Mouse (Mus musculus): ENCODE data around the gene Rinl.
A peak's percentile ranks its signal among the peaks of the same experiment; 100 is the strongest.

The Rinl gene

DNA sequence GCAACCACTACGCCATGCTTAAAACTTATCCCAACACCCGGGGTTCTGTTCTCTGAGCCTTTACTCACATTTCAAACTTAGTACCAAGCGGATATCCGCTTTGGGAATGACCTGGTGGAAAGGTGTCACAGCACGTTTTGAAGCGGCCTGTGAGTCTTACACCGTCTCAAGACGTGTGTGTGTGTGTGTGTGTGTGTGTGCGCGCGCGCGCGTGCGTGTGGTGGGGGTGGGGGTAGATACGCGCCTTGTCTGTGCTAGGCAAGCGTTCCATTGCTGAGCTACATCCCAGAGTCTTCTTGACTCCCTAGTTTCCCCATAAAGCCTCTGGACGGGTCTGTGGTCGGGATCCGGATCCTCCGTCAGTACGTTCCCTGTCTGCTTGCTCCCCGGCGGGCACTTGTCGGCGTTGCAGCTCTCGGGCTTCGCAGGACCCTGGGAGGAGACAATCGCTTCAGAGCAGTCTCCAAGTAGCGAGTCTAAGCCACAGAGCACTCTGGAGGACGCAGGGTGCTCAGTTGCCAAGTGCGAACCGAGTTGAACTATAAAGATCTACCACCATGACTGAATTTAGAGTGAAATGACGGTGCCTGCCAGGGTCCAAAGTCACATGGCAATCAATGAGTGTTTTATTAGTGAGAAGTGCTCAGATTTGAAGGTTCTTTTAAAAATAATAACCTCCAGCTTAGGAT lies 20.8 kb downstream of the Rinl start:
- DNase-seq (ENCODE audit: low spot score in 2 of 2) = peak in 1 of 2 experiments; percentile 52

DNA sequence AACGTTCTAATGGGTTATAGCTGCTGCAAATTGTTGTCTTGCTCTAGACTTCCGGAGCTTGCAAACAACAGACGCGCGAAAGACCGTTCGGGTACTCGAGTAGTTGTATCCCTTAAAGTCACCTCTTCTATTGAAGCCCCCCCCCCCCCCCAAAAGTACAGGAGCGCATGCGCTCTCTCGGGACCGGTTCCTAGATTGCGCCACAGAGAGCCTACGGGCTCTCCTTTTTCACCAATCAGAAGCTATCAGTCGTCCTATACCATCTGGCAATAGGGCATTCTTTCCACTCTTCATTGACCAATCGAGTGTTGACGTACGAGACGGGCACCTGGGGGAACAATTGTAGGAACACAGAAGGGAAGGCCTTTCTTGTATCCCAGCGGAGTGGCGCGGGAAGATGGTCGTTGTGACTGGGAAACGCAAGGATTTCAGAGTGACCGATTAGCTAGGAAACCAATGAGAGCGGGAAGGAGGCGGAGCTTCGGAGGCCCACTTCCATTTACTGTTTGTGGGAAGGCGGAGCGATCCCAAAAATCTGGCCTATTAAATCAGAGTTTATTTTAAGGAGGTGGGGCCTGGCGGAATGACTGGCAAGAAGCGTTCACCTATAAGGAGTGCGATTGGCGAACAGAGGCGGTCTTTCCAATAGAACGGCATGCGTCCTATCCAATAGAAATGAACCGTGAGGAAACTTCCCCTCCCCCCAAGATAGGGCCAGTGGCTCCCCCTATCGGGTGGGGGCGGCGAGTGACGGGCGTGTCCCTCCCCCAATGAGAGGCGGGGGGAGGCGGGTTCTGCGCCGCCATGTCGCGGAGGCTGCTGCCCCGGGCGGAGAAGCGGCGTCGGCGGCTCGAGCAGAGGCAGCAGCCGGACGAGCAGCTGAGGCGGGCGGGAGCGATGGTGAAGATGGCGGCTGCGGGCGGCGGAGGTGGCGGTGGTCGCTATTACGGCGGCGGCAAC lies 21.6 kb downstream of the Rinl start:
- peak; percentile 96 to 99 for DNase-seq (ENCODE audit: low spot score in 2 of 2)

DNA sequence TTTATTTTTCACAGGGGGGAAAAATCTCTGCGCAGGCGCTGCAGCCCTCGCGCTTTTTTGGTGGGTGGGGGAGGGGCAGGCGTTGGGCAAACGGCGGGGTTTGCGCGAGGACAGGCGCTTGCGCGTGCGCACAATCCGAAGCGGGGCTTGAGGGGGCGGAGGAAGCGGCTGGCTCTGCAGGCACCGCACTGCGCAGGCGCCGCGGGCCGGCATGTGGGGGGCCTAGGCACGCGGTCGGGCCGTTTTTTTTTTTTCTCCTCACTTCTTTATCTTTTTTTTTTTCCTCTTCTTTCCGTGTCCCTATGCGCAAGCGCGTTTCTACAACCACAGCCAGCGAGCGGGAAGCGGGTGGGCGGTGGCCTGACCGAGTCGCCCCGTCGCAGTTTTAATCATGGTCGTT lies 22.5 kb downstream of the Rinl start:
- peak; percentile 79 to 83 for DNase-seq (ENCODE audit: low spot score in 2 of 2)

DNA sequence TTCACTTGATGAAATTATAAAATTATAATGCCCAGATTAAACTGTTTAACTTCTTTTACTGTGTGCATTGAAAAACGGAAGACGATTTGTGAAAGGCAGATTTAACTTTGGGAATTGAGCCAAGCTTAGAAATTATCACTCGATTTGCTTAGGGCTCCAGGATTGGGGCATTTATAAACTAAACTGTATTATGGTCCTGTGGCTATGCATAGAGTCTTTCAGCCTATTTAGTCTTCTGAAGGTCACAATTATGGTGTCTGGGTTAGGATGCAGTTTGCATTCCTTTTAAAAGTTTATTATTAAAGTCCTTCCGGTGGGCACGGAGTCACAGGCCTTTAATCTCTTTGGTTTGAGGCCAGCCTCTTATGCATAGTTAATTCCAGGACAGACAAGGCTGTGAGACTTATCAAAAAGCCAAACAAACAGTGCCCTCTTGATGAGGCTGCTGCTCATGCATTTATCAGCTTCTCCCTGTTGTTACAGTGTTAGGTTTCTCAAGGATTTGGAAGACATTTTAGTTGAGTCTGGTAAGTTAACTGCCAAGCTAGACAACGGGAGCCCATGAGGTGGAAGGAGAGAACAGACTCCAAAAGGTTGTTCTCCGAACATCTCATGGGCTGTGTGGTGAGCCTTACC lies 23.0 kb downstream of the Rinl start:
- DNase-seq (ENCODE audit: low spot score in 2 of 2) = no peak

DNA sequence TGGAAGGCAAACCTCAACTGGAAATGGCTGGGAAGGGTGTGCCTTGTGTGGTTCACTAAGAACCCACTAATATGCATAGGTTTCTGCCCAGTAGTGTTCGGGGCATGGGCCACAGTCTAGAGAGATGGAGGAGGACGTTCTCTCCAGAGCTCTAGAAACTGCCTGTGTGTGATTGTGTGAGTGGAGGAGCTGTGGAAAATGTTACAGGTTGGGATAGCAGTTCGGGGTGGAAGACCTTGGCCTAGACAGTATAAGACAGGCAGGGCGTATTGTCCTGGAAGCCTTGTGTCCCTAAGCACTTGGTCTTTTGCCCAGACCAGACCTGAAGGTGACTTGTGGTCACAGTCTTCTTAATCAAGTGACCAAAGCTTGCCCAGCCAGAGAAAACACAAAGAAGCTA lies 23.7 kb downstream of the Rinl start:
- DNase-seq (ENCODE audit: low spot score in 2 of 2) = no peak

DNA sequence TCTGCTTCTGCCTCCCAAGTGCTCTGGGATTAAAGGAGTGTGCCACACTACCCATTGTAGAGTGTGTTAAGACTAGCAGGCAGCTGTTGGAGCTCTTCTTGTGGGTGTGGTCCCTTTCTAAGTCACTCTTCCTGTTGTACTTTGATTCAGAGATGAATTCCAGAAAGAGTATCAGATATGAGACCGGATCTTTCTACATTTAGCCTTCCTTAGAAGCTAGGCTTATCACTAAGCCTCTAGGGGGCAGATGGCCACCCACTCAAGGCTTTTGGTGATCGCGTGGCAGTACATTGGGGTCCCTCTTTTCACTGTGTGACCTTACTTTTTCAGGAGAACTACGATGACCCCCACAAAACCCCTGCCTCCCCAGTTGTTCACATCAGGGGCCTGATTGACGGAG lies 24.2 kb downstream of the Rinl start:
- DNase-seq (ENCODE audit: low spot score in 2 of 2) = no peak

DNA sequence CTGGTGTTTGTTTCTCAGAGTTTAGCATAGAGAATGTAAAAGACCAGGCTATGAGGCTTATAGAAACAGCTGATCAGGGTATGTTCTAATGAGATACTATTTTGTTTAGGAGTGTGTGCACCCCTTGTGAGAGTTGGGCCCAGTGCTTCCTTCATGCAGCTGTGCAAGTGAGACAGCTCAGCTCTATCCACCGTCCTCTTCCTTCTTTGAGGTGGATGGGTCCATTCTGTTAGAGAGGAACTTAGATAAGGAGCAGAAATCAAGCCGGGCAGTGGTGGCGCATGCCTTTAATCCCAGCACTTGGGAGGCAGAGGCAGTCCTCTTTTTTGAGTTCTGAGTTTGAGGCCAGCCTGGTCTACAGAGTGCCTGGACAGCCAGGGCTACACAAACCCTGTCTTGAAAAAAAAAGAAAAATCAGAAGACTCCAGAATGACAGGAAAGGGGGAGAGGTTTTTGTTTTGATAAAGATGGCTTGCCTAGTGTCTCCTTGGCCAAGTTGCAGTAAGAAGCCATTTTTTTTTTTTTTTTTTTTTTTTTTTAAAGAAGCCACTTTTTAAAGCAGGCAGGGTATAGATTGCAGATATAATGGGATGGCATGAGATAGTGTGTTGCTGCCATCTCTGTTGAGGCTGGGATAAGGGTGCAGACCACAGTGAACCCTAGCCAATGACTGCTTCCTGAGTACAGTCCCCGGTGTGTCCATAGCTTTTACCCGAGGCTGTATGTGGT lies 25.7 kb downstream of the Rinl start:
- no peak for DNase-seq (ENCODE audit: low spot score in 2 of 2)

DNA sequence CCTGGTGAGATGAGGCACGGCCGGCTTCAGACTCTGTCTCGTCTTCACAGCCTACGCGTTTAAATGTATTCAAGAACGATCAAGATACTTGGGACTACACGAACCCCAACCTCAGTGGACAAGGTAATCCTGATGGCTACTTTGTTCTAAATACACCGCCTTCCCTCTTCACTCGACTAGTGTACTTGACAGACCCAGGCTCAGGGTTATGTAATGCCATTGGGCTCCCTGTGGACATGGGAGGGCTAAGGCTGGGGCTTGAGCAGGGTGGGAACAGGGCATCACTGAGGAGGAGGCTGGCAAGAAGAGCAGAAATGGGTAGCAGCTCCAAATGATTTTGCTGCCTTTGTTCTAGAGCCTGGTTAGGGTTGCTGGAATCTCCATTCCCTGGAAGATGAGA lies 26.5 kb downstream of the Rinl start:
- no peak for DNase-seq (ENCODE audit: low spot score in 2 of 2)

DNA sequence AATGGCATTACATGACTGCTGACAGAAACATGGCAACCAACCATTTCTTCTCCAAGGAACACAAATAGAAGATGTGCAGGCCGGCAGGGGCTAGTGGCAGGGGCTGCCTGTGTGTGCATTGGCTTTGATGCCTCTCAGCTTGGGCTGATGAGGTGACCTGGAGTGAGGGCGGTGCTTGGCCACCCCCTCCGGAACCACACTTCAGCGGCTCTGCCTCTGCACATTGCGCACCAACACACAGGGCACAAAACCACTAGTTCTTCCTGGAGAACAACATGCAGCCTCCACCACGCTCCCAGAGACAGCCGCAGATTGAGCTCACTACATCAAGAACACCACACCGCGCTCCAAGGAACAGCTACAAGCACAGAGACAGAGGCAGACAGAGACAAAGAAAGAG lies 27.4 kb downstream of the Rinl start:
- no peak for DNase-seq (ENCODE audit: low spot score in 2 of 2)

DNA sequence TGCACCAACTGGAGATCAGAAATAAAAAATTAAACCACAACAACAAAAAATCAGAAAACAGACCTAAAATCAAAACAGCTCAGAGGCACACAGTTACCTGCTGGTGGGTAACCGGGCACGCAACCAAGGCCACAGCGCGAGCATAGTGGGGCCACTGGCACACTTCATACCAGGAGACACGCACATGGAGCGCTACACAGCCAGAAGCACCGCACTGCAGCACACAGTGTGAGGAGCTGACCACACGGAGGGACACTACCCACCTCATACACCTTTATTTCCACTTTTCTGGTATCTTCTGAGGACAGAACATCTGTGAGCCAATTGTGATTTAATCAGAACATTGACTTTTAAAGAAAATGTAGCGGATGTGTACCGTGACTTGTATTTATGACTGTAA lies 28.2 kb downstream of the Rinl start:
- no peak for DNase-seq (ENCODE audit: low spot score in 2 of 2)

DNA sequence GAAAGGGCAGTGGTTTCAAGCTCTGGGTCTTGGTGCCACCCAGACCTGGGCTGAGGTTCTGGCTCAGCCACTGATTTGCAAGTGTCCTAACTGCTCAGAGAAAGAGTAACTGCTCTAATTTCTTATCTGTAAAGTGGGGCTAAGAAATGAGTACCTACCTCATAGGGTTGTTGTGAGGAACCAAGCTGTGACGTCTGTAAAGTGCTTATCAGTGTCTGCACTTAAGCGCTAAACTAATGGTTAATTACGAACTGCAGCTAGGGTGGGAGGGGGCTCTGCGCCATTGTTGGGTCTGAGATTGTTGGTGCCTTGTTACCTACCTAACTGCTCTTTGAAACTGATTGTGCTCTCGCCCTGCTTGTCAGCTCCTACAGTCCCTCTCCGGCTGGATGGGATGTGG lies 28.8 kb downstream of the Rinl start:
- DNase-seq (ENCODE audit: low spot score in 2 of 2) = no peak

DNA sequence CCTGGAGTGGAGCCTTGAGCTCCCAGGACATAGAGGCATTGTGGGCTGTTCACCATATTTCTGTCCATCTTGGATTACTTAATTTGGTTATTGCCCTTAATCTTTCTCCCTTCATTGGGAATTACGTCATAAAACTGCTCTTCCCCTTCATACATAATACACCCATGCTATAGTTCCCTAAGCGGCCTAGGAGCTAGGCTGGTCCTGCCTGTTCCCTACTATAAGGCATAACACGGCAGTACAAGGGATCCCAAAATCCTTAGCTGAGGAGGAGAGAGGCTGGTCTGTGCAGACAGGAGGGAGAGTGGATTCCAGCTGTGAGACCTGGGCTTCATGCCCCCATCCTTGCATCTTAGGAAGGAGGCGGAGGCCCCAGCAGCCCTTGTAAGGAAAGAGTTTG lies 29.2 kb downstream of the Rinl start:
- no peak for DNase-seq (ENCODE audit: low spot score in 2 of 2)

DNA sequence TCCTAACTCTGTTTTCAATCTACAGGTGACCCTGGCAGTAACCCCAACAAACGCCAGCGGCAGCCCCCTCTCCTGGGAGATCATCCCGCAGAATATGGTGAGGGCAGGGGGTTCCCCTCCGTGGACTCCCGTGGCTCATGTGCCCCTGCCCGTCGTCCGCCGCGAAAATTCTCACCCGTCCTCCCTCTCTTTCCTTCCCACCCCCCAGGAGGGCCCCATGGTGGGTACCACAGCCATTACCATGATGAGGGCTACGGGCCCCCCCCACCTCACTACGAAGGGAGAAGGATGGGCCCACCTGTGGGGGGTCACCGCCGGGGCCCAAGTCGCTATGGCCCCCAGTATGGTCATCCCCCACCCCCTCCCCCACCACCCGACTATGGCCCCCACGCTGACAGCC lies 29.7 kb downstream of the Rinl start:
- no peak for DNase-seq (ENCODE audit: low spot score in 2 of 2)

DNA sequence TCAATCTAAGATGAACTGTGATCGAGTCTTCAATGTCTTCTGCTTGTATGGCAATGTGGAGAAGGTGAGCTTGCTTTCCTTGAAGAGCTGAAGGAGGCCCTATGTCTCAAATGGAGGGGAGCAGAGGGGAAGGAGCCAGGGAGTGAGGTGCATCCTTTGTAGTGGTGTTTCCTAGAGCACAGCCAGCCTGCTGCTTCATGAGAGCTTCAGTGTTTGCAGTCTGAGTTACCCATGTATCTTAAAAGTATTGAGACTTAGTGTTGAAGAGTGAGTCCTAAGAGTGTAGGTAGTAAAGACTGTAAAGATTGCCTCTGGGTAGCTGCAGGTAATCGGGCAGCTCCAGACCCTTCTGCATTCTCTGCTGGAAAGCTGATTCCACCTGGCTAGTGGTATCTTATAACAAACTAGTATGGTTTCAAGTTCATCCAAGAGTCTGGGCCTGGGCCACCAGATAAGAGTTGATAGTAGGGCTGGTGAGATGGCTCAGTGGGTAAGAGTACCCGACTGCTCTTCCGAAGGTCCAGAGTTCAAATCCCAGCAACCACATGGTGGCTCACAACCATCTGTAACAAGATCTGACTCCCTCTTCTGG lies 30.2 kb downstream of the Rinl start:
- DNase-seq (ENCODE audit: low spot score in 2 of 2) = no peak

DNA sequence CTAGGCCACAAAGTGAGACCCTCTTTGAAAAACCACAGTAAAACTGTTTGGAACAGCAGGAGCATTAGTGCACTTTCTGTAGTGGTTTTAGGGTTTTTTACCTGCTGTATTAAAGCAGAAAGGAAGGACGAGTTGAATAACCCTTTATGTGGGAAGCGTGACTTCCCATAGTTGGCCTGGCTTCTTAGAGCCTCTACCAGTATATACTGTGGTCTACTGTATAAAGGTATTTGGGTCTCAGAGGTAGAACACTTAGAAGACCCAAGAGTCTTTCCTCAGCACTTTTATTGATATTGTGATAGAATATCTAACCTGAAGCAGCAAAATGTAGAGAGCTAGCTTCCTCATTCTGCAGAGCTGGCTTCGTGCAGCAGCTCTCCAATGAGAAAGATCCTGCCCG lies 30.8 kb downstream of the Rinl start:
- no peak for DNase-seq (ENCODE audit: low spot score in 2 of 2)

DNA sequence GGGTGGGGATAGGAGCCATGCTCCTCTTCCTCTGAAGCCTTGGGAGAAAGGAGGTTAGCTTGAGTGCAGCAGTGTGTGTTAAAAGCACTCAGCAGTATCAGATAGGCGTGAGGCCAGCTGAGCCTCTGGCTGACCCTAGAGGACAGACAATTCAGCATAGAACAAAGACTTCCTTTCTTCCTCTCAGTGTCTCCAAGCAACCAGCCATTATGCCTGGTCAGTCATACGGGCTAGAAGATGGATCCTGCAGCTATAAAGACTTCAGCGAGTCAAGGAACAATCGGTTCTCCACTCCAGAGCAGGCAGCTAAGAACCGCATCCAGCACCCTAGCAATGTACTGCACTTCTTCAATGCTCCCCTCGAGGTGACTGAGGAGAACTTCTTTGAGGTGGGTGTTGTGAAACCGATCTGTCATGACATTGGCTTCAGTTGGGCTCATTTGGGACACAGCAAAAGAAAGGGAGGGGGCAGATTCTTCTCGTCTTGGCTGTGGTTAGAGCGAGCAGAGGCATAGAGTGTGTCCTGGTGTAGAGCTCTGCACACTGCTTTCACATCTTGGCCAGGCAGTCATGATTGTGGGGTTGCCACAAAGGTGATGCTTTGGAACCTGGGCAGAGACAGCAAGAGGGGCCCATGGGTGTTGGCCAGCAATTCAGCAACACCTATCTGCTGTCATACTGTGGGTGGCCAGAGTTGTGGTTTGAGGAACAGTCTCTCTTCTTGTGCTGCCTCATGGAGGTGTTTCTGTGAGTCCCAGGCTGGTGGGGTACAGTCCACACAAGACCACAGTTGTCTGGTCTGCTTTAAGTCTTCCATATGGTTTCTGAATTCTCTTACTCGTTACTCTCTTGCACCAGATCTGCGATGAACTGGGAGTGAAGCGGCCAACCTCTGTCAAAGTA lies 31.8 kb downstream of the Rinl start:
- no peak for DNase-seq (ENCODE audit: low spot score in 2 of 2)

DNA sequence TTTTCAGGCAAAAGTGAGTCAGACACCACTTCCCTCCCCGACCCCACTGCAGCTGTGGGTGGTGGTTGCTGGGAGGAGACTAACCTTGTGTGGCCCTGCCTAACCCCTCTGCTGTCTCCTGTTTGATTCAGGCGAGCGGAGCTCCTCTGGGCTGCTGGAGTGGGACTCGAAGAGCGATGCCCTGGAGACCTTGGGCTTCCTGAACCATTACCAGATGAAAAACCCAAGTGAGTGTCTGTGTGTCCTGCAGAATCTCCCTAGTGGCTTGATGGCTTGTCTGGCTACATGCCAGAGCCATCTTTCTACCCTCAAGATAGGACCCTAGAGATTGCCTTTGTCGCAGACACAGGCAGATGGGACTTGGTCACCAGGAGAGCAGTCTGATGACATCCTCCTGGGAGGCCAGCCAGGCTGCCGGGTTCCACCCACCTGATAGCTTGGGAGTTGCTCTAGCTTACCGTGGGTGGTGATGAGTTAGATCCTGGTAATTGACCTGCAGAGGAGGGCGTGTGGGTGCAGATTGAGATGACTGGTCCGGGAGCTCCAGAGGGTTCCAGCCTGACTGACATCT lies 32.6 kb downstream of the Rinl start:
- no peak for DNase-seq (ENCODE audit: low spot score in 2 of 2)

DNA sequence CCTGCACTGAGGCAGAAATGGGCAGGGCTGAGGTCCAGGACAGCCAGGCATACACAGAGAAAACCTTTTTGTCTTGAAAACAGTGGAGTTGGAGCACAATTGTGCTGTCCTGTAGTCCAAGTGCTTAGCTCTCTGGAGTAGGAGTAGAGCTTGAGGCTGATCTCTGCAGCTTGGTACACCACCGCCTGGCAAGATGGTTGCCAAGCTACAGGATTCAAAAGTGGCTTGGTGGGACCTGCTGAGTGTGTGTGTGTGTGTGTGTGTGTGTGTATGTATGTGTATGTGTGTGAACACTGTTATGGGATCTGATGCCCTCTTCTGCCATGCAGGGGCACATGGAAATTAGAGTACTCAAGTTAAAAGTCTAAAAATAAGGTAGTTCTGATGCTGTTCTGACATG lies 33.8 kb downstream of the Rinl start:
- no peak for DNase-seq (ENCODE audit: low spot score in 2 of 2)

DNA sequence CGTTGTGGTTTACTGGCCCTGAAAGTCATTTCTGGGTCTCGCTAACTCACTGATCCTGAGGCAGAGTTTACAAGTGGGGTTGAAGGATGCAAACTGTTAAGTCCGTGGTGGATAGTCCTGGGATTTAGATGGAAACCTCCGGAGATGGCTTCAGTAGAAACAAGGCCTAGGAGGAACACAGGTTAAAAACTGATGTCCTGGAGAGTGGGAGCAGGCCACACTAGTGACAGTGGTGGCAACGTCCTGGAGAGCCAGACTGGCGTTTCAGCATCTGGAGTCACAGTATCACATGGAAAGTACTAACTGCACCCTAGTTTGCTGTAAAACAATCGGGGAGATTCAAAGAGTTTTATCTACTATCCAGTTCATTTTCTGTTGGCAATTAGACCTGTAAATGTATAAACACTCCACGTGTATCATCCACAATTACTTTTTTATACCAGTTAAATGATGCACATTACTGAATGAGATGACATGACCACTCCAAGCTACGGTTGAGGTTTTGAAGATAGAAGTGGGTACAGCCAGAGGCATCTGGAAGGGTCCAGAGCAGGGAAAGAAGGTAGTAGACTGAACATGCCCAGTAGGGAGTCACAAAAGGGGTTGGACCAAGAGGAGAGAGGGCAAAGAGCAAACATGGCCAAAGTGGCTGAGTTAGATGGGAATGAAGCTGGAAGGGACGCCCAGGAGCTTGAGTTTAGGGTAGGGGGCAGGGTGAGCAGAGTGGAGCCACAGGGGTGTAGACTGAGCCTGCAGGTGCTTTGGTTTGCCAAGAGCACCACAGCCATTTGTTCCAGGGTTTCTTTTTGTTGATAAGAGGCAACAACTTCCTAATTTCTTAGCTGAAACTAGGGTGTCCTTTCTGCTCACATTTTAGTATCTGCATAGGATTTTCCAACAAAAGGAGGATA lies 34.5 kb downstream of the Rinl start:
- no peak for DNase-seq (ENCODE audit: low spot score in 2 of 2)

All from frontal cortex, postnatal 14 days (tissue).